Mouse (Mus musculus) forebrain, embryonic 16.5 days (tissue): Measurements from ENCODE around the gene Ankrd63. TPM values are rescaled to one million over a fixed set of nuclear protein-coding genes. Genes with fewer than 3 reads are reported as not detected.

ENCODE experiments used
- ATAC-seq: fragments of 200-750 bp; cut with Nextera tagmentation; 2 replicates; pipeline ENCODE4 v1.8.0; 2017; ENCODE audit warnings: mild to moderate bottlenecking, moderate library complexity
- H3K27ac ChIP-seq: fragments of 300-500 bp; sonication (generic); 2 replicates; pipeline ENCODE4 v1.5.1; 2014; ENCODE audit warnings: low read length, control low read depth
- H3K27me3 ChIP-seq: fragments of 300-500 bp; sonication (generic); replicated peaks from 2 replicates; pipeline ENCODE4 v1.6.1; 2014; ENCODE audit warnings: low read length; ENCODE audit not compliant: control insufficient read depth, insufficient read depth
- H3K36me3 ChIP-seq: fragments of 300-500 bp; sonication (generic); 2 replicates; pipeline ENCODE4 v1.6.1; 2014; ENCODE audit not compliant: control insufficient read depth, insufficient read depth
- H3K4me1 ChIP-seq: fragments of 300-500 bp; sonication (generic); replicated peaks from 2 replicates; pipeline ENCODE4 v1.6.1; 2014; ENCODE audit warnings: low read length; ENCODE audit not compliant: control insufficient read depth, insufficient read depth
- H3K4me2 ChIP-seq: fragments of 300-500 bp; sonication (generic); 2 replicates; pipeline ENCODE4 v1.6.1; 2014; ENCODE audit warnings: mild to moderate bottlenecking, low read length, control low read depth
- H3K4me3 ChIP-seq: fragments of 300-500 bp; sonication (generic); replicated peaks from 2 replicates; pipeline ENCODE4 v1.5.1; 2014; ENCODE audit warnings: mild to moderate bottlenecking, low read length, control low read depth
- H3K9ac ChIP-seq: fragments of 300-500 bp; sonication (generic); replicated peaks from 2 replicates; pipeline ENCODE4 v1.6.1; 2014; ENCODE audit warnings: low read depth, low read length, control low read depth
- H3K9me3 ChIP-seq: fragments of 300-500 bp; sonication (generic); 2 replicates; pipeline ENCODE4 v1.6.1; 2016; ENCODE audit warnings: low read length; ENCODE audit not compliant: control insufficient read depth
- WGBS: fragments of 180-500 bp; shearing (Covaris S2); extraction: QIAGEN DNeasy Blood & Tissue Kit; methylation state at CpG from one replicate; pipeline ENCODE4 v1.1.7; 2014; 5-methylcytosine and 5-hydroxymethylcytosine counted together
- polyA plus RNA-seq: library from polyadenylated mRNA; unstranded; fragments of >200 nt; fragmentation: Nextera tagmentation; extraction: Ambion mirVana; gene quantifications from 2 replicates; pipeline ENCODE4 v1.2.1, GENCODE M21; 2015

Gene Ankrd63
- polyA plus RNA-seq, 1 experiment from 2014 or later: 0.43 TPM

- Histone ChIP-seq H3K27me3 (0 out of 2 replicates have a peak, but pooled peaks cover 7% of the 10 kb centered on the region), H3K4me2 (peak overlapping the region; percentile 78), H3K36me3 (no peaks in the 10 kb centered on the region), H3K9ac (no peak overlapping the region), H3K4me3 (peak overlapping the region; percentile 82; the same call in 1 of the 2 replicates), H3K27ac (no peak overlapping the region), H3K9me3 (no peaks in the 10 kb centered on the region), H3K4me1 (peaks cover 28% of the 10 kb centered on the region)
- ATAC-seq: no peak
- 8% methylated on average over 7 of the region's 7 CpGs for WGBS
These were observed 40.9 kb upstream of the Ankrd63 start for GRCm38 (mm10) chr2:118744621-118745020.

GRCm38 (mm10) chr2:118743261-118743943 is 39.6 kb upstream of the Ankrd63 start:
- no peak overlapping the region for H3K27ac ChIP-seq
- no peaks in the 10 kb centered on the region for H3K36me3 ChIP-seq
- no peak overlapping the region for H3K4me3 ChIP-seq
- 0 out of 2 replicates have a peak, but pooled peaks cover 7% of the 10 kb centered on the region for H3K27me3 ChIP-seq
- no peak overlapping the region for H3K9ac ChIP-seq
- H3K4me1 ChIP-seq: peaks cover 21% of the 10 kb centered on the region
- no peak overlapping the region for H3K4me2 ChIP-seq
- WGBS: 20% methylated on average over 8 of the region's 8 CpGs
- H3K9me3 ChIP-seq: no peaks in the 10 kb centered on the region
- no peak for ATAC-seq

- ATAC-seq: no peak
- 66% methylated on average over 9 of the region's 9 CpGs for WGBS
- H3K4me3 ChIP-seq: no peak overlapping the region
- H3K4me2 ChIP-seq: no peak overlapping the region
- H3K27ac ChIP-seq: no peak overlapping the region
- H3K4me1 ChIP-seq: peaks cover 7% of the 10 kb centered on the region
- H3K9ac ChIP-seq: no peak overlapping the region
- H3K9me3 ChIP-seq: no peaks in the 10 kb centered on the region
- H3K27me3 ChIP-seq: 0 out of 2 replicates have a peak, but pooled peaks cover 7% of the 10 kb centered on the region
- H3K36me3 ChIP-seq: no peaks in the 10 kb centered on the region
These were observed 37.4 kb upstream of the Ankrd63 start for GRCm38 (mm10) chr2:118741183-118741582.

GRCm38 (mm10) chr2:118740341-118740740 is 36.6 kb upstream of the Ankrd63 start:
- WGBS: 70% methylated on average over 3 of the region's 3 CpGs
- no peak overlapping the region for H3K27ac ChIP-seq
- 0 out of 2 replicates have a peak, but pooled peaks cover 7% of the 10 kb centered on the region for H3K27me3 ChIP-seq
- no peaks in the 10 kb centered on the region for H3K9me3 ChIP-seq
- no peak overlapping the region for H3K9ac ChIP-seq
- no peak overlapping the region for H3K4me2 ChIP-seq
- ATAC-seq: no peak
- H3K4me1 ChIP-seq: peaks cover 7% of the 10 kb centered on the region
- H3K4me3 ChIP-seq: no peak overlapping the region
- no peaks in the 10 kb centered on the region for H3K36me3 ChIP-seq

- Histone ChIP-seq H3K4me3 (no peak overlapping the region), H3K9ac (no peak overlapping the region), H3K4me1 (peaks cover 20% of the 10 kb centered on the region), H3K36me3 (no peaks in the 10 kb centered on the region), H3K4me2 (no peak overlapping the region), H3K9me3 (no peaks in the 10 kb centered on the region), H3K27me3 (no peaks in the 10 kb centered on the region), H3K27ac (peak overlapping the region; percentile 31)
- peak; percentile 84 for ATAC-seq
- WGBS: 21% methylated on average over 5 of the region's 5 CpGs
These were observed 29.6 kb upstream of the Ankrd63 start for GRCm38 (mm10) chr2:118733341-118733740.

- H3K9me3 ChIP-seq: no peaks in the 10 kb centered on the region
- H3K27ac ChIP-seq: peak overlapping the region; percentile 21; the same call in 1 of the 2 replicates
- ATAC-seq: no peak
- H3K36me3 ChIP-seq: no peaks in the 10 kb centered on the region
- no peak overlapping the region for H3K4me3 ChIP-seq
- no peak overlapping the region for H3K4me2 ChIP-seq
- H3K27me3 ChIP-seq: no peaks in the 10 kb centered on the region
- peaks cover 22% of the 10 kb centered on the region for H3K4me1 ChIP-seq
- 83% methylated on average over 5 of the region's 5 CpGs for WGBS
- no peak overlapping the region for H3K9ac ChIP-seq
These were observed 28.2 kb upstream of the Ankrd63 start for GRCm38 (mm10) chr2:118731981-118732380.

- H3K4me2 ChIP-seq: no peak overlapping the region
- no peak overlapping the region for H3K4me3 ChIP-seq
- peak; percentile 29 for ATAC-seq
- H3K9me3 ChIP-seq: no peaks in the 10 kb centered on the region
- H3K36me3 ChIP-seq: no peaks in the 10 kb centered on the region
- H3K27me3 ChIP-seq: no peaks in the 10 kb centered on the region
- no peak overlapping the region for H3K27ac ChIP-seq
- peaks cover 22% of the 10 kb centered on the region for H3K4me1 ChIP-seq
- H3K9ac ChIP-seq: no peak overlapping the region
- WGBS: 7% methylated on average over 3 of the region's 3 CpGs
These were observed 26.8 kb upstream of the Ankrd63 start for GRCm38 (mm10) chr2:118730622-118730915.

GRCm38 (mm10) chr2:118729816-118730621 is 26.3 kb upstream of the Ankrd63 start:
- 22% methylated on average over 8 of the region's 8 CpGs for WGBS
- no peak overlapping the region for H3K9ac ChIP-seq
- H3K27me3 ChIP-seq: no peaks in the 10 kb centered on the region
- H3K36me3 ChIP-seq: no peaks in the 10 kb centered on the region
- ATAC-seq: no peak
- no peak overlapping the region for H3K4me2 ChIP-seq
- H3K9me3 ChIP-seq: no peaks in the 10 kb centered on the region
- peaks cover 22% of the 10 kb centered on the region for H3K4me1 ChIP-seq
- no peak overlapping the region for H3K4me3 ChIP-seq
- H3K27ac ChIP-seq: no peak overlapping the region

GRCm38 (mm10) chr2:118729194-118729593 is 25.4 kb upstream of the Ankrd63 start:
- 53% methylated on average over 4 of the region's 4 CpGs for WGBS
- Histone ChIP-seq H3K27ac (no peak overlapping the region), H3K4me3 (no peak overlapping the region), H3K27me3 (no peaks in the 10 kb centered on the region), H3K9ac (no peak overlapping the region), H3K4me2 (no peak overlapping the region), H3K4me1 (peaks cover 22% of the 10 kb centered on the region), H3K9me3 (no peaks in the 10 kb centered on the region), H3K36me3 (no peaks in the 10 kb centered on the region)
- ATAC-seq: no peak
